Mouse (Mus musculus) T-cell, adult 2 months (primary cell): ENCODE results near the gene Pibf1.

ENCODE experiments used
- DNase-seq: peaks from one replicate; pipeline ENCODE4 v3.0.0; 2022; ENCODE audit warnings: low spot score

Pibf1 gene

DNA sequence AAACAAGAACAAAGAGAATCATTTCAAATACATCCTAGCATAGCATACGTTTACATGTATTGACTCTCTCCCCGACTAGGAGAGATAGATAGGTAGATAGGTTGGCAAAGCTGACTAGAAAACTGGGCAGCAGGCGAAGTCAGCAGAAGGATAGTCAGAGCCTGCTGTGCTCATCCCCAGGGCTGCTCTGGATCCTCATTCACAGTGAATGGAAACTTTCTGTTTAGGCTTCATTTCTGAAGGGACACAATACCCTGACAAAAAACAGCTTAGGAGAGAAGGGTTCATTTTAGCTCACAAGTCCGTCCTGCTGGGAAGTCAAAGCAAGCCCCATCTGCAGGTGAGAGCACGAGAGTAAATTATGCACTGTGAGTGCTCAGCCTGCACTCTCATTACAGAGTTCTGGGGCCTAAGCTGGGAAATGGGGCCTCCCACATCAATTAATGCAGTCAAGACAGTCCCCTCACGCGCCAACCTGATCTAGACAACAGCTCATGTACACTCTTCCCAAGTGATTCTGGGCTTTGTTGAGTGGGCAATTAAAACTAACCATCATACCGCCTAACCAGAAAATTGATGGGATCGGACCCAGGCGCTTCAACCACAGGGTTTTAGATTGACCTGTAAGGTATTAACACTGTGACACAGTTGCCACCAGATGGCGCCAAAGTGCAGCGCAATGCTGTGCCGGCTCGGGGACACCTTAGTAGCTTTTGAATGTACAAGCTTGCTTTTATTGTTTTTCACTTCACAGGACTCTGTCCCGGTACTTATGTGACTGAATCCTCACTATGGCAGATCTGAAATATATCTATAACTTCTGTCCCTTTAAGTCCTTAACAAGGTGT, 42.8 kb downstream of the Pibf1 start:
- peak; percentile 43 for DNase-seq

DNA sequence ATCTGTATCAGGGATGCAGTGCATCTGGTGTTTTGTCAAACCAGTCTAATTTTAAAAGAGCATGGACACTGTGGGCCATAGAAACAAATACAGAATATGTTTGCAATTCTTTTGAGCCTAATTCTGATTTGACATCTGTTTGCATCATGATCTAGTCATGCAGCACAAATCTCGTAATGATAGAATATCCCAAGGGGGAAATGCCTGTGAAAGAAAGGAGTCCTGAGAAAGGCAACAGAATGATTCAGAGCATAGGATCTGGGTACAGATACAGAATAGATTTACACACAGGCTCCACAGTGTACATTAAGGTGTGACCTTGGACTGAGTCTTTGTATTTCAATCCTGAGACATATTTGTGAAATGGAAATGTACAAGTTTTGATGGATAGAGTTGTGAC, 47.6 kb downstream of the Pibf1 start:
- no peak for DNase-seq

- DNase-seq: no peak
These were observed 53.5 kb downstream of the Pibf1 start for GRCm38 (mm10) chr14:99152683-99153082.

- no peak for DNase-seq
These were observed 60.7 kb downstream of the Pibf1 start for GRCm38 (mm10) chr14:99159940-99160339.

GRCm38 (mm10) chr14:99163051-99163450, 63.8 kb downstream of the Pibf1 start:
- no peak for DNase-seq

DNA sequence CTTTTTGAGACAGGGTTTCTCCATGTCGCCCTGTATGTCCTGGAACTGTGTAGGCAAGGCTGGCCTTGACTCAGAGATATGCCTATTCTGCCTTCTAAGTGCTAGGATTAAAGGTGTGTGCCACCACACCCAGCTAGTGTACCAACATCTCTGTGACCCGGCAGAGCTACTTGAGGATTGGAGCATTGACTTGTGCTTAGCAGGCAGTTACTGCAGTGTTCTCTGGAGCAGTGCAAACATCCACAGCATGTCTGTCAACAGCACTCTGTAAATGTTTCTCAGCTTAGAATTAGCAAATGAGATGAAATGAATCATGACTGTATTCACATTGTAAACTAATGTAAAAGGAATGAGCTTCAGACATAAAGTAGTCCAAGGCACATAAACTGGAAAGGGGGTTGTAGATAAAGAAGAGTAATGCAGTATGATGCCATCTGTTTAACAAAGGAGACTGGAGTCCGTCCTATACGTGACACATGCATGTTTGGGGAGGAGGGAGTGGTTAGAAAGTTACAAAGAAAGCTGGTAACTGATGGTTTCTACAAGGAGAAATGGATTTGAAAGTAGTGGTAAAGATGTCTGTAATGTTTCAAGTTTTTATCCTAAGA, 75.0 kb downstream of the Pibf1 start:
- DNase-seq: no peak

DNA sequence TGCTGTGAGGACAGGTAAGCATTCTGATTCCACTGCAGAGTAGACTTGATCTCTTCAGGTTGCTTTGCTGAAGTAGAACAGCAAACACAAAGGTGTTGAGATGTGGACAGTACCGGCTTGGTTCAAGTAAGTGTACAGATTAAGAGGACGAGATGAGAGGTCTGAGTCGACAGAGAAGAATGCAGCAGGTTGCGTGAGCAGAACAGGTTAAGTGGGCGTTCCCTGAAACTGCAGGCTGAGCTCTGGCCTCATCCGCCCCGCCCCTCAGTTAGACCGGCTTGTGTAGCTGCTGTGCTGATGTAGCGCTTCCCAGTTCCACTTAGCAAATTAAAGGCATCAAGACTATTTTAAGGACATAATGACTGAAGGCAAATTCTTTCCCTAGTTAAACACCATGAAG, 77.3 kb downstream of the Pibf1 start:
- no peak for DNase-seq

- DNase-seq: no peak
These were observed 91.0 kb downstream of the Pibf1 start for GRCm38 (mm10) chr14:99190153-99190790.

DNA sequence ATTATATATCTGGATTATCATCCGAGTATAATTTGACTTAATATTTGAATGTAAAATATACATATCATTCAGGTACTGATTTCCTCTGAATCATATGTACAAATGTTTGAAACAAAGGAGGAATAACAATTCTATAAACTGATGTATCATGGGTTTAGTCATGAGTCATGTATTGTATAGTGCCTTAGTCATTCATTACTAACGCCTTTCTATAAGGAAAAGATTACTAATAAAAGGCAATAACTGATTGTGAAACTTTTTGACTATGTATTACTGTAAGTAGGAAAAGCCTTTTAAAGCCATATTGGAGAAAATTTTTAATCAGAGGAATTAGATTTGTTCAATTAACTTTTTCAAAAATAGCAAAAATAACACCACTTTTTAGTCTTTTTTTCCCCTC, 106.6 kb downstream of the Pibf1 start:
- DNase-seq: no peak

DNA sequence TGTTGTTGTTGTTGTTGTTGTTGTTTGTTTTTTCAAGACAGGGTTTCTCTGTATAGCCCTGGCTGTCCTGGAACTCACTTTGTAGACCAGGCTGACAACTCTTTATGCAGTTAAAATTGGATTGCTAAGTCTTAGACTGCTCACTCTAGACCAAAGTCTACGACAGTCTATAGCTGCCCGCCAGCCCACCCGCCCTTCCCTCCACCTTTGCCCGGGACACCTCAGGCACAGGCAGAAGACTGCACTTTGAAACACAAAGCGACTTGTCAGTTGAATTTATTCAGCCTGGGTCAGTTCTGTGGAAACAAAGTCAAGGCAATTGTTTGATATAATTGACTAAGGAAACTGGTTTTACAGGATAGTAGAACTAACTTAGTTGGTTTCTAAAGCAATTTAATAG, 107.4 kb downstream of the Pibf1 start:
- DNase-seq: no peak

DNA sequence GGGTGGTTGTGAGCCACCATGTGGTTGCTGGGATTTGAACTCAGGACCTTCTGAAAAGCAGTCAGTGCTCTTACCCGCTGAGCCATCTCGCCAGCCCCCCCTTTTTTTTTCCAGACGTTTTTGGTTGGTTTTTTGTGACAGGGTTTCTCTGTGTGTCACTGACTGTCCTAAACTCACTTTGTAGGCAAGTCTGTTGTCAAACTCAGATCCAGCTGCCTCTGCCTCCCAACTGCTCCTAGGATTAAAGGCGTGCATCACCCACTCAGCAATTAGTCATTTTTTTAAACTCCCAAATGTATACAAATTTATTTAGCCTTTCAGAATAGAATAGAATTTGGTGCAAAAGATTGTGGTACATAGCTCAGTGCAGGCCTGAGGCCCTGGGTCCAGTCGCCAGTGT, 111.2 kb downstream of the Pibf1 start:
- DNase-seq: no peak

DNA sequence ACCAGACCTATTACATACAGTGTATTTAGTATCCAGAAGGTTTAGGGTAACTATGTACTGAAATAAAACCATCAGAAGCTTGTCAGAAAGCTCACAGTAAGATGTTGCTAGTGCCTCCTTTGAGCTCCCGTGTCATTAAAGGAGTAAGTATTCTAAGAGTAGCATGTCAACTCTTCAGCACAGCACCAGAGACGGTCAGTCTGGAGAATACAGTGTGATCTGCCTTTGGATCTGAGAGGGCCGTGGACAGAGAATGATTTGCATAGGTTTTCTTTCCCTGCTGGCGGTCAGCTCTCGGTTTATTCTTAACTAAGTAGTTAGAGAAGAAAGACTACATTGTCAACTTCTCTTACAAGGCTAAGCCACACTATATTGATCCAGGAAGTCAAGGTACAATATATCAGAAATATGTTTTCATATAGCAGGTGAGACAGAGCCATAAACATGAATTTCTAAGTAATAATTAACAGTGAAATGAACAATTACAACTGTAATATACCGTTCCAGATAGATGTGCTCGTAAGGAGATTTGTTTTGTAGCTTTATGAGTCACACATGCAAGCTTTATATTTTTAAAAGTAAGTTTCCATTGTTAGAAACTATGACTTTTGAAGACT, 119.3 kb downstream of the Pibf1 start:
- no peak for DNase-seq

- DNase-seq: no peak
These were observed 120.5 kb downstream of the Pibf1 start for GRCm38 (mm10) chr14:99219757-99220171.

DNA sequence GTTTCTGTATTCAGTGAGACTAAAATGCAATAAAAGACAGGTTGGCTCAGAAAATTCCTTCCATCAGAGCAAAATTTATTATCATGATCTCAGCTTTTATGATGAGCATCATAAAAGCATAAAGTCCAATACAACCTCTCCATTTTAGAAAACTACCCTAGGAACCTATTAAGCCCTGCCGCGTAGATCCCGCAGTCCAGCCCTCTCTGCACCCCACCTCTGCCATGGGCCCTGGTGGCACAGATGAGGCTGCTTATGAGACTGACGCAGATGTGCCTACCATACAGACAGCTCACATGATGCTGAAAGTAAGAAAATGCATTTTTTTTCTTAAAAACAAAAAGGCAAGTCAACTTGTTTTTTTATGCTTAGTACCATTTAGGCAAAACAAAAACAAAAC, 126.7 kb downstream of the Pibf1 start:
- DNase-seq: no peak

DNA sequence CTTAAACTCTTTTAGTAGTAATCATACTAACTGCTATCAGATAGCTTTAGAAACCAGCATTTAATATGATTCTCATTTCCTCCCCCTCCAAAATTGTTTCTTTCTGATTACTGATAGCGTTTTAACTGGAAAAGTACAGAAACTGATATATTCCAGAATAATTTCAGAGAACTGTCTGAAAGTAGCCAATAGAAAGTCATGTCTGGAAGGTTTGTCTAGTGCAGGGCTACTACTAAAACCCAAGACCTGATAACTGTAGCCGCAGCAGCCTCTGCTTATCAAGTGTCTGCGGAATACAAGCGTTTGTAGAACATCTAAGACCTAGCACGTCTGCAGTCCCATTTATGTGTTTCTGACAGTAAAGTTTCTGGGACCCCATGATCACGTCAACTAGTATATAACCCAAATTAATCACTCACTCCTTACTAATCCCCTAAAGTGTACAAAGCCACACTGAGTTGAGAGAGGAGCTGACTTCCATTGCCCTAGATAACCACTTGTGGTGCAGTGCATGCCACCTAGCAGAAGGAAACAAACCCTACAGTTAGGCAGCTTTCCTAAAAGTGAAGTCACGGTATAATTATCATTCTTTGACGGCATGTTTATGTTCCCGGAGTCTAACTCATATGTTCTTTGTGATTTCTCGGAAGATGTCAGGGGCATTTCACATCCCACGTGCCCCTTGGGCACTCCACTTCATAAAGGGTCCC, 130.0 kb downstream of the Pibf1 start:
- no peak for DNase-seq

DNA sequence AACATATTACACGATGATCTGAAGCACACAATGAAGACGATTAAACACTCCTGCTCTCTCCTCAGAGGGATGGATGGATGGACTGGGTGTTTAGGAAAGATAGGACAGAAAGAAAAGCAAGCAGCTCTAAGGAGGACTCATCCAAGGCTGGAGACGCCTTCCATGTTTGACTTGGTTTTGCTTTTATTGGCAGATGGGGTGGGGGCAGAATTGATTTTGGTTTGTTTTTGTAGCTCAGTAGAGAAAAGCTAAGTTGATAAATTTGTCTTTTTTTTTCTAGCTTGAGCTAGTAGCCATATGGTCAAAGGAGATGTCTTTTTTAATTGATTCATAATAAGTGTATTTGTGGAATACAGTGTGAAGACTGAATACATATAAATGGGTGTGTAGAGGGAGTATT, 133.8 kb downstream of the Pibf1 start:
- no peak for DNase-seq

DNA sequence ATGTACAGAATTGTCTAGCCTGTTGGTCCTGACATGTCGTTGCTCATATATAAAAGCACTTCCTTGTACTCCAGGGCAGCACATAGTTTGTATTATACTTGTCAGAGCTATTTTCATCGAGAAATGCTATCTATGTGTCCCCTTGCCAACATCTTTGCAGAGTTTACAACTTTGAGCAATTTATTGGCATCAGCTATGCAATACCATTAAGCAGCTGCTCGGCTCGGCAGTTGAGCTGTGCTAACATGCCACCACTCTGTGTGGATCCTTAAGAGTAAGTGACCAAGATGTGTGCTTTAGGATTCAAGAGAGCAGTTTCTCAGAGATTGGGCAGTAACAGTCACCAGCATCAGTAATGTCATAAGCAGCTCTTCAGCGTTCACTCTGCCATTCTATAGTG, 137.9 kb downstream of the Pibf1 start:
- DNase-seq: no peak

GRCm38 (mm10) chr14:99240563-99240962, 141.3 kb downstream of the Pibf1 start:
- no peak for DNase-seq

GRCm38 (mm10) chr14:99244508-99244907, 145.3 kb downstream of the Pibf1 start:
- no peak for DNase-seq

GRCm38 (mm10) chr14:99262026-99262425, 162.8 kb downstream of the Pibf1 start:
- no peak for DNase-seq

DNA sequence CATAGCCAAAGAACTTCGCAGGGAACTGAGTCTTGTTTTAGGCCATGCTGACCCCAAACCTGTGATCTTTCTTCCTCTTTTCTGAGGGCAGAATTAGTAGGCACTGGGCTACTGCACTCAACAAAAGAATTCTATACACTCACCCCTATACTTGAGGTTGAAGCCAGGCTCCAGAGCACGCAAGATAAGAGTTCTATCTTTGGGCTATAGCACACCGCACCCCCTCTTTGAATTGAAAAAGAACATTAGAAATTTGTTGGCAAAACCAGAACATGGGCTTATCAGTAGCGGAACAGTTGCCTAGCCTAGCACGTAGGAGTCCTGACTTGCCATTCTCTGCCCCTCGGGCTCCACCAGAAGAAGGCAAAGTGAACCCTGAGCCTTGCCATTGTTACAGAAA, 164.6 kb downstream of the Pibf1 start:
- no peak for DNase-seq

- DNase-seq: no peak
These were observed 166.6 kb downstream of the Pibf1 start for GRCm38 (mm10) chr14:99265791-99266190.
